Mouse (Mus musculus) heart, adult 2 months (tissue): Measurements from ENCODE around the gene Satb1.

Experiments used
- CTCF ChIP-seq: fragments of 200-600 bp; IDR thresholded peaks from 2 replicates; pipeline ENCODE4 v1.8.1; 2022; ENCODE audit warnings: antibody characterized with exemption, mild to moderate bottlenecking, moderate library complexity
- EP300 ChIP-seq: fragments of 200-500 bp; IDR thresholded peaks from 2 replicates; pipeline ENCODE4 v1.6.1; 2011; ENCODE audit warnings: low read depth, low read length, control low read depth; ENCODE audit not compliant: insufficient read depth
- POLR2A ChIP-seq: fragments of 200-500 bp; IDR thresholded peaks from 2 replicates; pipeline ENCODE4 v1.6.1; 2011; ENCODE audit warnings: mild to moderate bottlenecking, low read depth, low read length, control low read depth; ENCODE audit not compliant: insufficient read depth

DNA sequence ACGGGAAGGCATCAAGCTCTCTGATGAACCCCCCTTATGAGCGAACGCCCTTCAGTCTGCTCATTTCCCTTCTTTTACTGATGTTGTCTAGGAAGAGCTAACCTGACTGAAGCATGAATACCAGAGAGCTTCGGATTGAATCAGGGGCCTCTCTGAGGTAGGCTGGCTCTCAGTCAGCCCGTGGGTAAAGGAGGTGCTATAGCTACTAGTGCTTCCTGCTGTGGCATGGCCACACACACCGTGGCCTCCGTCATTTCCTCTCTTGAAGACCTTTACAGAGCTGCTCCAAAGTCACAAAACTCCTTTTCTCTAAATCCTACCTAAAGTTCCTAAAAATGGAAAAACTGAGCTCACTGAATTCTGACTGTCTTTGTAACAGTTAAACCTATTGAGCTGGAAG, 70.6 kb downstream of the Satb1 start:
- TF ChIP-seq POLR2A (no peak), CTCF (no peak), EP300 (no peak)
